Mouse (Mus musculus) MEL (cell line): ENCODE data around the gene Pakap. TPM values are rescaled to one million over a fixed set of nuclear protein-coding genes. Genes with fewer than 3 reads are reported as not detected.

ENCODE experiments used
- DNase-seq: peaks from one replicate; pipeline ENCODE4 v3.0.0; 2011; ENCODE audit warnings: low read depth, low spot score
- H3K27ac ChIP-seq: 2 replicates; pipeline ENCODE4 v1.5.1; 2012; ENCODE audit warnings: low read depth, mild to moderate bottlenecking, control low read depth, low read length, moderate library complexity; ENCODE audit not compliant: control insufficient read depth
- H3K27me3 ChIP-seq, 2 experiments: fragments of 150-350 bp in 1 of 2; sonication (generic) in 1 of 2; 2 replicates each; pipeline ENCODE4 v1.6.1; 2012; ENCODE audit warnings: low read length in 2 of 2, mild to moderate bottlenecking in 2 of 2, improper control_type of control experiment in 1 of 2, moderate library complexity in 1 of 2; ENCODE audit not compliant: insufficient read depth in 2 of 2, control insufficient read depth in 1 of 2
- H3K36me3 ChIP-seq, 2 experiments: 2 replicates each; pipeline ENCODE4 v1.6.1; 2012 to 2014; ENCODE audit warnings: low read length in 2 of 2, improper control_type of control experiment in 1 of 2, inconsistent platforms in 1 of 2, mild to moderate bottlenecking in 1 of 2; ENCODE audit not compliant: insufficient read depth in 2 of 2, control insufficient read depth in 1 of 2
- H3K4me1 ChIP-seq, 2 experiments: fragments of 150-350 bp in 1 of 2; sonication (generic) in 1 of 2; 2 replicates each; pipeline ENCODE4 v1.6.1; 2012; ENCODE audit warnings: low read length in 2 of 2, improper control_type of control experiment in 1 of 2, mild to moderate bottlenecking in 1 of 2; ENCODE audit not compliant: insufficient read depth in 2 of 2, control insufficient read depth in 1 of 2
- H3K4me3 ChIP-seq, 2 experiments: fragments of 150-350 bp in 1 of 2; sonication (generic) in 1 of 2; 2 replicates each; pipeline ENCODE4 v1.5.1; 2012; ENCODE audit warnings: low read depth in 2 of 2, low read length in 2 of 2, mild to moderate bottlenecking in 2 of 2, moderate library complexity in 2 of 2, control low read depth in 1 of 2, improper control_type of control experiment in 1 of 2; ENCODE audit not compliant: control insufficient read depth in 1 of 2, insufficient read depth in 1 of 2
- H3K79me2 ChIP-seq: 2 replicates; pipeline ENCODE4 v1.6.1; 2012; ENCODE audit warnings: mild to moderate bottlenecking, low read length, moderate library complexity; ENCODE audit not compliant: control insufficient read depth, poor library complexity, insufficient read depth
- H3K9ac ChIP-seq: 2 replicates; pipeline ENCODE4 v1.6.1; 2012; ENCODE audit warnings: low read depth, mild to moderate bottlenecking, control low read depth, low read length, moderate library complexity; ENCODE audit not compliant: control insufficient read depth, poor library complexity, severe bottlenecking
- H3K9me3 ChIP-seq: fragments of 150-350 bp; sonication (generic); replicated peaks from 2 replicates; pipeline ENCODE4 v1.6.1; 2012; ENCODE audit warnings: mild to moderate bottlenecking, low read length, improper control_type of control experiment, moderate library complexity; ENCODE audit not compliant: insufficient read depth
- CHD1 ChIP-seq: IDR thresholded peaks from 2 replicates; pipeline ENCODE4 v1.6.1; 2012; ENCODE audit warnings: low read depth, mild to moderate bottlenecking, inconsistent platforms, low read length, improper control_type of control experiment
- ELF1 ChIP-seq: IDR thresholded peaks from 2 replicates; pipeline ENCODE4 v1.6.1; 2014; ENCODE audit warnings: low read depth, mild to moderate bottlenecking, inconsistent platforms, low read length, improper control_type of control experiment, moderate library complexity
- ETS1 ChIP-seq: IDR thresholded peaks from 2 replicates; pipeline ENCODE4 v1.6.1; 2012; ENCODE audit warnings: low read depth, mild to moderate bottlenecking, inconsistent platforms, low read length, improper control_type of control experiment, moderate library complexity
- GATA1 ChIP-seq: IDR thresholded peaks from 2 replicates; pipeline ENCODE4 v1.6.1; 2011; ENCODE audit warnings: low read depth, low read length, improper control_type of control experiment
- HCFC1 ChIP-seq: IDR thresholded peaks from 2 replicates; pipeline ENCODE4 v1.6.1; 2012; ENCODE audit warnings: low read depth, mild to moderate bottlenecking, inconsistent platforms, low read length, improper control_type of control experiment, moderate library complexity
- MXI1 ChIP-seq: IDR thresholded peaks from 2 replicates; pipeline ENCODE4 v1.6.1; 2011; ENCODE audit warnings: mild to moderate bottlenecking, low read depth, low read length, improper control_type of control experiment
- MYC ChIP-seq: IDR thresholded peaks from 2 replicates; pipeline ENCODE4 v1.6.1; 2011; ENCODE audit warnings: low read depth, mild to moderate bottlenecking, low read length, improper control_type of control experiment, moderate library complexity
- POLR2AphosphoS2 ChIP-seq: IDR thresholded peaks from 2 replicates; pipeline ENCODE4 v1.6.1; 2011; ENCODE audit warnings: low read length, improper control_type of control experiment
- POLR2AphosphoS5 ChIP-seq: IDR thresholded peaks from 2 replicates; pipeline ENCODE4 v1.6.1; 2012; ENCODE audit warnings: low read depth, borderline replicate concordance, mild to moderate bottlenecking, inconsistent platforms, low read length, moderate library complexity, mixed read lengths
- RAD21 ChIP-seq: IDR thresholded peaks from 2 replicates; pipeline ENCODE4 v1.6.1; 2011; ENCODE audit warnings: mild to moderate bottlenecking, low read depth, low read length, improper control_type of control experiment
- SMC3 ChIP-seq: IDR thresholded peaks from 2 replicates; pipeline ENCODE4 v1.6.1; 2011; ENCODE audit warnings: low read depth, low read length, improper control_type of control experiment
- TAL1 ChIP-seq: IDR thresholded peaks from 2 replicates; pipeline ENCODE4 v1.6.1; 2012; ENCODE audit warnings: mild to moderate bottlenecking, inconsistent platforms, low read length, moderate library complexity, mixed read lengths
- UBTF ChIP-seq: IDR thresholded peaks from 2 replicates; pipeline ENCODE4 v1.6.1; 2012; ENCODE audit warnings: low read depth, mild to moderate bottlenecking, inconsistent platforms, low read length, improper control_type of control experiment, moderate library complexity, borderline replicate concordance; ENCODE audit not compliant: insufficient read depth
- USF2 ChIP-seq, 2 experiments: IDR thresholded peaks; 2 replicates each; pipeline ENCODE4 v1.6.1; 2011 to 2012; ENCODE audit warnings: improper control_type of control experiment in 2 of 2, low read length in 2 of 2, borderline replicate concordance in 1 of 2, inconsistent platforms in 1 of 2, low read depth in 1 of 2, mild to moderate bottlenecking in 1 of 2; ENCODE audit not compliant: insufficient read depth in 1 of 2
- ZC3H11A ChIP-seq: IDR thresholded peaks from 2 replicates; pipeline ENCODE4 v1.6.1; 2012; ENCODE audit warnings: low read depth, mild to moderate bottlenecking, inconsistent platforms, low read length, improper control_type of control experiment
- ZKSCAN1 ChIP-seq: IDR thresholded peaks from 2 replicates; pipeline ENCODE4 v1.6.1; 2012; ENCODE audit warnings: low read depth, mild to moderate bottlenecking, inconsistent platforms, low read length, improper control_type of control experiment, moderate library complexity
- ZNF384 ChIP-seq: IDR thresholded peaks from 2 replicates; pipeline ENCODE4 v1.6.1; 2012; ENCODE audit warnings: low read depth, mild to moderate bottlenecking, inconsistent platforms, low read length, improper control_type of control experiment
- polyA plus RNA-seq, 2 experiments: library from polyadenylated mRNA; stranded (reverse) in 1 of 2; unstranded in 1 of 2; fragments of >175 nt in 1 of 2; fragments of >200 nt in 1 of 2; gene quantifications; 2 replicates each; pipeline versions ENCODE4 v1.2.1 to v1.2.4; 2012; ENCODE audit warnings: low replicate concordance in 2 of 2, low read depth in 1 of 2; ENCODE audit not compliant: insufficient read length in 2 of 2, insufficient read depth in 1 of 2, missing spikeins in 1 of 2
- total RNA-seq: library from RNA; depleted of rRNA; stranded (reverse); fragments of 300-350 nt; gene quantifications from 2 replicates; pipeline ENCODE4 v1.2.3, GENCODE M21; 2012

Pakap gene
- total and polyA plus RNA-seq, 3 experiments = not detected

- no peak overlapping the region for H3K4me3 ChIP-seq
- no peaks in the 10 kb centered on the region for H3K9me3 ChIP-seq
- no peaks in the 10 kb centered on the region for H3K36me3 ChIP-seq
- H3K27ac ChIP-seq = no peak overlapping the region
- H3K9ac ChIP-seq = no peak overlapping the region
- TF ChIP-seq ZKSCAN1 (no peak), POLR2AphosphoS2 (no peak), CHD1 (no peak), USF2 (IDR thresholded peaks at IDR 0.05; ENCODE audit: borderline replicate concordance in 1 of 2, insufficient read depth in 1 of 2, low read depth in 1 of 2, low read length in 2 of 2) (no peak), POLR2AphosphoS5 (no peak), MXI1 (no peak), SMC3 (no peak), UBTF (no peak), GATA1 (no peak), MYC (no peak), RAD21 (no peak), ZC3H11A (no peak), HCFC1 (no peak), ELF1 (no peak)
- no peaks in the 10 kb centered on the region for H3K4me1 ChIP-seq
- H3K79me2 ChIP-seq = no peaks in the 10 kb centered on the region
- no peaks in the 10 kb centered on the region for H3K27me3 ChIP-seq
- no peak for DNase-seq
These were observed 10.9 kb upstream of the Pakap start for GRCm38 (mm10) chr4:57557102-57557501.

- H3K9me3 ChIP-seq = no peaks in the 10 kb centered on the region
- H3K4me3 ChIP-seq = no peak overlapping the region
- TF ChIP-seq POLR2AphosphoS2 (no peak), RAD21 (no peak), SMC3 (no peak), UBTF (no peak), ETS1 (no peak)
- H3K36me3 ChIP-seq = no peaks in the 10 kb centered on the region
- no peak for DNase-seq
- H3K27ac ChIP-seq = no peak overlapping the region
- no peaks in the 10 kb centered on the region for H3K79me2 ChIP-seq
- no peak overlapping the region for H3K9ac ChIP-seq
- H3K4me1 ChIP-seq = no peaks in the 10 kb centered on the region
- H3K27me3 ChIP-seq = no peaks in the 10 kb centered on the region
These were observed 8.5 kb upstream of the Pakap start for GRCm38 (mm10) chr4:57559438-57559837.

- no peaks in the 10 kb centered on the region for H3K9me3 ChIP-seq
- H3K27me3 ChIP-seq = no peaks in the 10 kb centered on the region
- DNase-seq = no peak
- H3K79me2 ChIP-seq = no peaks in the 10 kb centered on the region
- no peaks in the 10 kb centered on the region for H3K36me3 ChIP-seq
- H3K9ac ChIP-seq = no peak overlapping the region
- H3K4me3 ChIP-seq = no peak overlapping the region
- H3K4me1 ChIP-seq = no peaks in the 10 kb centered on the region
- H3K27ac ChIP-seq = no peak overlapping the region
- TF ChIP-seq ZNF384 (no peak), TAL1 (no peak)
These were observed 8.0 kb upstream of the Pakap start for GRCm38 (mm10) chr4:57560010-57560409.
